Mouse (Mus musculus) hindbrain, embryonic 11.5 days (tissue): ENCODE results near the gene Ngfr. TPM values are rescaled to one million over a fixed set of nuclear protein-coding genes. Genes with fewer than 3 reads are reported as not detected.
"Not testable (repeated sequence)": the region's sequence is repeated elsewhere in the genome, so short reads cannot be mapped to it uniquely, and the experiment has no call there.

Experiments used
- ATAC-seq: fragments of 200-750 bp; cut with Nextera tagmentation; 2 replicates; pipeline ENCODE4 v1.8.0; 2017; ENCODE audit warnings: mild to moderate bottlenecking, moderate TSS enrichment, moderate library complexity; ENCODE audit not compliant: low FRiP score
- DNase-seq: peaks from one replicate; pipeline ENCODE4 v3.0.0-alpha.2; 2015; ENCODE audit warnings: low spot score
- H3K27ac ChIP-seq: fragments of 300-500 bp; sonication (generic); 2 replicates; pipeline ENCODE4 v1.5.1; 2014; ENCODE audit warnings: mild to moderate bottlenecking, low read depth, low read length
- H3K27me3 ChIP-seq: fragments of 300-500 bp; sonication (generic); 2 replicates; pipeline ENCODE4 v1.6.1; 2014; ENCODE audit warnings: mild to moderate bottlenecking, low read length, moderate library complexity, mixed read lengths; ENCODE audit not compliant: control insufficient read depth, insufficient read depth
- H3K36me3 ChIP-seq: fragments of 300-500 bp; sonication (generic); 2 replicates; pipeline ENCODE4 v1.6.1; 2014; ENCODE audit warnings: mild to moderate bottlenecking, low read length, moderate library complexity, mixed read lengths; ENCODE audit not compliant: control insufficient read depth, insufficient read depth
- H3K4me1 ChIP-seq: fragments of 300-500 bp; sonication (generic); replicated peaks from 2 replicates; pipeline ENCODE4 v1.6.1; 2014; ENCODE audit warnings: low read length, mixed read lengths; ENCODE audit not compliant: control insufficient read depth, insufficient read depth
- H3K4me2 ChIP-seq: fragments of 300-500 bp; sonication (generic); replicated peaks from 2 replicates; pipeline ENCODE4 v1.6.1; 2014; ENCODE audit warnings: mild to moderate bottlenecking, low read depth, low read length
- H3K4me3 ChIP-seq: fragments of 300-500 bp; sonication (generic); 2 replicates; pipeline ENCODE4 v1.5.1; 2014; ENCODE audit warnings: low read depth, low read length
- H3K9ac ChIP-seq: fragments of 300-500 bp; sonication (generic); 2 replicates; pipeline ENCODE4 v1.6.1; 2014; ENCODE audit warnings: low read depth, low read length
- H3K9me3 ChIP-seq: fragments of 300-500 bp; sonication (generic); 2 replicates; pipeline ENCODE4 v1.6.1; 2016; ENCODE audit warnings: low read length; ENCODE audit not compliant: control insufficient read depth
- WGBS: fragments of 180-500 bp; shearing (Covaris S2); extraction: QIAGEN DNeasy Blood & Tissue Kit; methylation state at CpG from one replicate; pipeline ENCODE4 v1.1.7; 2014; 5-methylcytosine and 5-hydroxymethylcytosine counted together
- polyA plus RNA-seq: library from polyadenylated mRNA; unstranded; fragments of >200 nt; fragmentation: Nextera tagmentation; extraction: Ambion mirVana; gene quantifications from 2 replicates; pipeline ENCODE4 v1.2.1, GENCODE M21; 2014

Ngfr gene
- polyA plus RNA-seq, 1 experiment from 2014 or later: 29.6 TPM

DNA sequence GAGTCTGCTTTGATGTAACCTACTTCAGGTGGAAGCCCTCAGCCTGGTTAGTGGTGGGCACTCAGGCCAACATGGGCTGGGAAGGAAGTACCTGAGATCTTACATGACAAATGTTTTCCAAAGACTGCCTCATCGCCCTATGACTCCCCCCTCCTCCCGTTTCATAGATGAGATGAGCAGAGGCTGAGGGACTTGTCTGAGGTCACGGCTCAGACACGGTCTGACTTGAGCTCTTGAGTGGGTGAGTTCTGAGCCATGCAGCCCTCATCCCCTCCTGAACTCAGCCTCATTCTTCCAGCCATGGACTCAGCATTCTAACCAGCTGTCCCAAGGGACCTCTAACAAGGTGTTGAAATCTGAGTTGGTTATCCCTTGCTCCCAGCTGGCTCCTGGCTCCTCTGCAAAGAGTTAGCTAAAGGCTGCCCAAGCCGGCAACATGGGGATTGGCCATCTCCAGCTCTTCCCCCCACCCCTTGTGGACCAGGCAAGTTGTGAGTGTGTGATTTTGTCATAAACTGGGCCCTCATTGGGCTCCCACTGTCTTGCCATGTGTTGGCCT lies 32.4 kb upstream of the Ngfr start:
- Histone ChIP-seq H3K9me3 (no peaks in the 10 kb centered on the region), H3K9ac (no peak overlapping the region), H3K36me3 (no peaks in the 10 kb centered on the region), H3K27ac (no peak overlapping the region), H3K27me3 (no peaks in the 10 kb centered on the region), H3K4me2 (no peak overlapping the region), H3K4me1 (0 out of 2 replicates have a peak, but pooled peaks cover 4% of the 10 kb centered on the region), H3K4me3 (no peak overlapping the region)
- 84% methylated on average over 5 of the region's 5 CpGs for WGBS
- DNase-seq (no peak), ATAC-seq (no peak)

DNA sequence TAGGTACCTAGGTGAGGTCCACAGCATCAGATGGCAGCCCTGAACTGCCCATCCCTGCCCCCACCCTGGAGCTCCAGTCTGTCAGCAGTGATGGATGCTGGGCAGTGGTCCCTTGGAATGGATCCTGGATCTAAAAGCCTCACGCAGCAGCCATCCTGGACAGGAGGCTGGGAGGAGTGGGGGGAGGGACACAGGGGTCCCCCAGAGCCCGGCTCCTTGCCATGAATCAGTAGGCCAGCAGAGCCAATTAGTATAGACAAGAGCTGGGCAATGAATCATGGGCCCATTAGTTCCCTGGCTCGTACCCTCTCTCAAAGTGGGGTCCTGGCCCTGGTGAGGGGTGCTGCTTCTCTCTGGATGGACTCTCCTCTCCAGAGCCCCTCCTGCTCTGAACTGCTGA lies 31.5 kb upstream of the Ngfr start:
- no peak overlapping the region for H3K27ac ChIP-seq
- no peaks in the 10 kb centered on the region for H3K27me3 ChIP-seq
- H3K4me3 ChIP-seq: no peak overlapping the region
- H3K9me3 ChIP-seq: no peaks in the 10 kb centered on the region
- no peak overlapping the region for H3K4me2 ChIP-seq
- no peak overlapping the region for H3K9ac ChIP-seq
- H3K36me3 ChIP-seq: no peaks in the 10 kb centered on the region
- H3K4me1 ChIP-seq: 0 out of 2 replicates have a peak, but pooled peaks cover 4% of the 10 kb centered on the region
- no peak for ATAC-seq
- no peak for DNase-seq
- 53% methylated on average over 3 of the region's 3 CpGs for WGBS

DNA sequence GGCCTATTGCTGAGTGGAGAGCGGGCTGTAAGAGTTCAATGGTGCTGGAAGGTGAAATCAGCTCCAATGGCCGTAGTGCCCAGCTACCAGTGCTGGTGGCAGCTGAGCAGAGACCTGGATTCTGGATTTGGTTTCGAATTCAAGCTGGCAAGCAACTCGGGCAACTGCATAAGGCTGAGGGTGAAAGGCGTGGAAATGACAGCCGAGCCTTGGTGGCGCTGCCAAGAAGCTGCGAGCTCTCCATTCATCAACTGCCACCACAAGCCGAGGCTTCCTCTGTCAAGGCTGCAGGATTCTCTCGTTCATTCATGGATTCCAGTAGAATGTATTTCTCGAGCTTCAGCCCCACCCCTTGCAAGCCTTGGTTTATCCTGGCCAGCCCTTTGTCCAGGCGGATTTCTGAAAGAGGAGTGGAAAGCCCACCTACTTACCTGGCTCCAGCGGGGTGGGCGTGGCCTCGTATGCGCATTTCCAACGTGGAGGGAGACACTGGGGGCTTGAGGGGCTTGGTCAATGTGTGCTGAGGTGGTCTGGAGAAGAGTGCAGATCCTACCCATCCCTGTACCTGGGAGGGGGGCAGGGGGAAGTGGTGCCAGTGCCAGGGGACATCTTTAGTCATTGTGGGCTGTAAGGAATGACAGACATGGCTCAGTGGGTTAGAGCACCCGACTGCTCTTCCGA lies 30.4 kb upstream of the Ngfr start:
- WGBS: 55% methylated on average over 19 of the region's 19 CpGs
- Histone ChIP-seq H3K27ac (no peak overlapping the region), H3K4me3 (no peak overlapping the region), H3K4me2 (no peak overlapping the region), H3K9me3 (no peaks in the 10 kb centered on the region), H3K9ac (no peak overlapping the region), H3K36me3 (no peaks in the 10 kb centered on the region), H3K27me3 (no peaks in the 10 kb centered on the region), H3K4me1 (0 out of 2 replicates have a peak, but pooled peaks cover 4% of the 10 kb centered on the region)
- DNase-seq: no peak
- ATAC-seq: no peak

DNA sequence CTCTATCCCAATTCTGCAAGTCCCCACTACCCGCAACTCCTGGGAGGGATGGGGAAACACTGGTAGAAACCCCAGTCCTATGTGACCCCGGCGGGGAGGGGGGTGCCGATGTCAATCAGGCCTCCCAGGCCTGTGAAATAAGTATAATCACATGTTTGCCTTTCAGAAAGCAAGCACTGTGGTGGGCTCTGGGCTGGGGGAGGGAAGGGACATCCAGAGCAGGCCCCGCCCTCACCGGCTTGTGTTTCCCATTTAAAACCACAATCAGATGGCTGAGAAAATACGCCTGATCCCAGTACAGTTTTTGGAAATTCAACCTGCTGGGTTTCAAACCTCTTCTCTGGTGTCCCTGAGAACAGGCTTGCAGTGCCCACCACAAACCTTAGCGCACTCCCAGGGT lies 27.2 kb upstream of the Ngfr start:
- Histone ChIP-seq H3K36me3 (no peaks in the 10 kb centered on the region), H3K4me2 (no peak overlapping the region), H3K27me3 (no peaks in the 10 kb centered on the region), H3K4me3 (no peak overlapping the region), H3K9ac (no peak overlapping the region), H3K4me1 (no peaks in the 10 kb centered on the region), H3K9me3 (no peaks in the 10 kb centered on the region), H3K27ac (no peak overlapping the region)
- 76% methylated on average over 8 of the region's 8 CpGs for WGBS
- DNase-seq (no peak), ATAC-seq (no peak)

DNA sequence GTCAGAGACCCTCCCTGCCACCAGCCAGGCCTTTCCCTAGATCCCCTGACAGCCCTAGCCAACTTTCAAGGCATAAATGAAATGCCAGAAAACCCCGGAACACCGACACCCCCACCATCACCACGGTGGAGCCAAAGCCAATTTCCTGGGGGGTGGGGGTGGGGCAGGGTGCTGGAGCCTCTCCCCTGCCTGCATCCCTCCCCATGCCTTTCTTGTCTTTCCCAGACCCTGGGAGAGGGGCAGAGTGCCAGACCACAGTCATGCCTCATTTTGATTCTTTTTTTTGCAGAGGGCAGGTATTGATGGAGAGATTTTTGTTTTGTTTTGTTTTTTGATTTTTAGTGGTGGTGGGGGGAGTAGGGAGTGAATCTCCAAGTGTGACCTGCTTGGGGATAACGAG lies 23.7 kb upstream of the Ngfr start:
- Histone ChIP-seq H3K9ac (no peak overlapping the region), H3K27ac (no peak overlapping the region), H3K4me1 (no peaks in the 10 kb centered on the region), H3K9me3 (no peaks in the 10 kb centered on the region), H3K36me3 (no peaks in the 10 kb centered on the region), H3K4me3 (no peak overlapping the region), H3K4me2 (no peak overlapping the region), H3K27me3 (no peaks in the 10 kb centered on the region)
- no peak for ATAC-seq
- WGBS: 45% methylated on average over 4 of the region's 4 CpGs
- no peak for DNase-seq

DNA sequence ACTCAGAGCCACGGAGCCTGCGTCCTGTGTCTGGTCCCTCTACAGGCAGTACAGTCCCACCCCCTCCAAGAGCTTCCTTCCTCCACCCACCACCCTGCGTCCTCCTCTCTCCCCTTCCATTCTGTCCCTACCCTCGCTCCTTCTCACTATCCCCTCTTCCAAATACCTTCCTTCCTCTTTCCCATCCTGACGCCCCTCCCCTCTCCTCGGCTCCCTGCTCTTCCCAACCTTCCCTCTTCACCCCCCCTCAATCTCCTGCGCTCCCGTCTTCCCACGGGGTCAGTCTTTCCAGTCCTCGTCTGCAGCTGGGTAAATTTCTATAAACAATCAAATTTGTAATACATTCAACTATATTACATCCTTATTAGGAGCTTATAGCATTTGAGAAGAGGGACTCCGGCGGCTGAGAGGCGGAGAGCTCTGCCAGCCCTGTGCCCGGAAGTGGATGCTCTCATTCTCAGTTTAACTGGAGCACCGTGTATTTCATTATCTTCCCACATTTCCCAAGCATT lies 22.9 kb upstream of the Ngfr start:
- DNase-seq (no peak), ATAC-seq (no peak)
- no peaks in the 10 kb centered on the region for H3K9me3 ChIP-seq
- no peaks in the 10 kb centered on the region for H3K36me3 ChIP-seq
- no peaks in the 10 kb centered on the region for H3K4me1 ChIP-seq
- no peak overlapping the region for H3K27ac ChIP-seq
- no peak overlapping the region for H3K4me3 ChIP-seq
- H3K9ac ChIP-seq: no peak overlapping the region
- 25% methylated on average over 15 of the region's 15 CpGs for WGBS
- H3K4me2 ChIP-seq: no peak overlapping the region
- H3K27me3 ChIP-seq: no peaks in the 10 kb centered on the region

DNA sequence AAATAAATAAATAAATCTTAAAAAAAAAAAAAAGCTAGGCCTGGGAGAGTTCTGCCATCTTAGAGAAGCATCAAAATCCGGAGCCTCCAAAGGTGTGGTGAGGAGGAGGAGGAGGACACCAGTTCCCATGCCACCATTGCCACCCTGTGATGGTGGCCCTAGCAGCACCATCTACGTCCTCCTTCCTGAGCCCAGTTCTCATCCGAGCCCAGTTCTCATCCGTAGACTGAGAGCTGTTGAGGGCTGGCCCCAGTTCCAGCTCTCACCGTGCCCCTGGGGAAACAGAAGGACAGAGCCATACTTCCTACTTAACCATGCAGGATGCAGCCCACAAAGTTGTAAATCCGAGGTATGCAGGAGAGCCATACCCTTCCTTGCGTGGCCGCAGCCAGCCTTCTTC lies 22.4 kb upstream of the Ngfr start:
- no peak overlapping the region for H3K9ac ChIP-seq
- WGBS: 63% methylated on average over 8 of the region's 8 CpGs
- ATAC-seq (no peak), DNase-seq (no peak)
- no peak overlapping the region for H3K27ac ChIP-seq
- H3K36me3 ChIP-seq: no peaks in the 10 kb centered on the region
- H3K27me3 ChIP-seq: no peaks in the 10 kb centered on the region
- no peak overlapping the region for H3K4me2 ChIP-seq
- no peaks in the 10 kb centered on the region for H3K9me3 ChIP-seq
- H3K4me1 ChIP-seq: no peaks in the 10 kb centered on the region
- H3K4me3 ChIP-seq: no peak overlapping the region

DNA sequence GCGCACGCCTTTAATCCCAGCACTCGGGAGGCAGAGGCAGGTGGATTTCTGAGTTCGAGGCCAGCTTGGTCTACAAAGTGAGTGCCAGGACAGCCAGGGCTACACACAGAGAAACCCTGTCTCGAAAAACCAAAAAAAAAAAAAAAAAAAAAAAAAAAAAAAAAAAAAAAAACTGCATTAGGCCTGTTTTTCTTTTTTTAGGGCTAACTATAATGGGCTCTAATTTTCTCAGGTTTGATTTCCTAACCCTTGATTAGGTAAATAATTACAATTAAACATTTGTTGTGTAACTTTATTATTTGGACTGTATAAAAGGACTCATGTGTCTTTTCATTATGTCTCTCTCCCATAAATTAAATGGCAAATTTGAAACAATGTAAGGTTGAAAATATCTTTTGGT lies 19.8 kb upstream of the Ngfr start:
- not testable (repeated sequence) for H3K27ac ChIP-seq, H3K4me2 ChIP-seq, H3K9ac ChIP-seq, H3K9me3 ChIP-seq, H3K4me1 ChIP-seq, DNase-seq, H3K36me3 ChIP-seq, ATAC-seq, H3K27me3 ChIP-seq, H3K4me3 ChIP-seq
- 97% methylated on average over 3 of the region's 5 CpGs for WGBS
